Mouse (Mus musculus): Measurements from ENCODE around the gene Cst9.

DNA sequence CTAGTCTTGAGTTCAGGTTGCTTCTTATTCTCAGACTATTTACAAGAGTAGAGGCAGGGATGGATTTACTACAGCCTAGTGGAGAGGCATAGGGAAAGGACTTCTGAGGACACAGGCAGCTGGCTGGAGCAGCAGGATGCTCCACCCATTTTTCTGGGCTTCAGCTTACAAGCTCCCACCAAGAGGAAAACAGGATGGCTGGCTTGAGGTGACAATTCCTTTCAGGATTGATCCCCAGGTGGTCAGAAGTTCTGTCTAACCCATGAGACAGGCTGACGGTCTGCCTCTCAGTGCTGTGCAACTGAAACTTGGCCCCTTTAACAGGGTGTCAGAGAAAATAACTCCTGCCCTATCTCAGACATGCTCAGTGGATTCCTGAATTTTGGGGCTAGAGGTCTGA, 44.3 kb downstream of the Cst9 start:
- TF ChIP-seq CTCF (IDR thresholded peaks at IDR 0.05; ENCODE audit: low read depth): no peak
- TF ChIP-seq EP300 (IDR thresholded peaks at IDR 0.05; ENCODE audit: low read depth): no peak

All from liver, postnatal 0 days (tissue).